ENCODE assay signal across 8 mouse cellular contexts in genomic region chr6:47954425-47954824, GRCm38 (mm10). TPM values are rescaled to one million over a fixed set of nuclear protein-coding genes. Genes with fewer than 3 reads are reported as not detected.
DNase-seq lines count a peak whose midpoint lies in the region; ATAC-seq lines count a peak whose summit lies in the region.
"Had no signal": no experiment of that assay in that cellular context is flagged by ENCODE, and none has a peak within 500 bp of the region (broad histone marks: within the 10 kb centered on the region; RNA-seq: fewer than 3 reads in every experiment).

No protein-coding gene starts in this region.

- no peak for ATAC-seq in lung, embryonic 15.5 days (ENCODE audit: borderline replicate concordance, extremely low read depth, low FRiP score, low TSS enrichment)
- ATAC-seq in forebrain, embryonic 15.5 days (replicated peaks), result no peak
- ATAC-seq in liver, embryonic 13.5 days (ENCODE audit: low read depth), result no peak
- ATAC-seq in stomach, embryonic 16.5 days (ENCODE audit: insufficient read depth, low FRiP score), result no peak

- H3K9ac ChIP-seq in lung, embryonic 15.5 days, result no peak overlapping the region; the same call in 1 of the 2 replicates
- H3K9ac ChIP-seq in forebrain, embryonic 15.5 days (replicated peaks), result no peak overlapping the region
- H3K9ac ChIP-seq in liver, embryonic 13.5 days, result peak overlapping the region; percentile 81; the same call in 1 of the 2 replicates
- H3K9ac ChIP-seq in stomach, embryonic 16.5 days (ENCODE audit: low read length), result no peak overlapping the region; the same call in 1 of the 2 replicates

- peak overlapping the region; percentile 69 for H3K4me2 ChIP-seq in lung, embryonic 15.5 days
- H3K4me2 ChIP-seq in forebrain, embryonic 15.5 days (replicated peaks), result peak overlapping the region; percentile 63
- H3K4me2 ChIP-seq in liver, embryonic 13.5 days, result peak overlapping the region; percentile 80
- H3K4me2 ChIP-seq in stomach, embryonic 16.5 days (ENCODE audit: low read depth, low read length), result peak overlapping the region; percentile 88

- H3K9me3 ChIP-seq in lung, embryonic 15.5 days, result no peaks in the 10 kb centered on the region
- no peaks in the 10 kb centered on the region for H3K9me3 ChIP-seq in forebrain, embryonic 15.5 days
- no peaks in the 10 kb centered on the region for H3K9me3 ChIP-seq in liver, embryonic 13.5 days (replicated peaks)
- no peaks in the 10 kb centered on the region for H3K9me3 ChIP-seq in stomach, embryonic 16.5 days (replicated peaks; ENCODE audit: control insufficient read depth, low read length)

- H3K36me3 ChIP-seq in lung, embryonic 15.5 days, result 0 out of 2 replicates have a peak, but pooled peaks cover 5% of the 10 kb centered on the region
- H3K36me3 ChIP-seq in forebrain, embryonic 15.5 days, result peaks cover 29% of the 10 kb centered on the region
- H3K36me3 ChIP-seq in liver, embryonic 13.5 days, result peaks cover 24% of the 10 kb centered on the region
- no peaks in the 10 kb centered on the region for H3K36me3 ChIP-seq in stomach, embryonic 16.5 days (ENCODE audit: control insufficient read depth, insufficient read depth, low read length)

- no peaks in the 10 kb centered on the region for H3K27me3 ChIP-seq in lung, embryonic 15.5 days
- no peaks in the 10 kb centered on the region for H3K27me3 ChIP-seq in forebrain, embryonic 15.5 days
- H3K27me3 ChIP-seq in liver, embryonic 13.5 days, result no peaks in the 10 kb centered on the region
- H3K27me3 ChIP-seq in stomach, embryonic 16.5 days (ENCODE audit: control insufficient read depth, insufficient read depth, low read length), result no peaks in the 10 kb centered on the region

- WGBS in lung, embryonic 15.5 days, result 82% methylated on average over 3 of the region's 3 CpGs
- 94% methylated on average over 3 of the region's 3 CpGs for WGBS in forebrain, embryonic 15.5 days
- 56% methylated on average over 3 of the region's 3 CpGs for WGBS in liver, embryonic 13.5 days (ENCODE audit: insufficient replicate concordance)
- WGBS in stomach, embryonic 16.5 days, result 87% methylated on average over 3 of the region's 3 CpGs

- H3K27ac ChIP-seq in lung, embryonic 15.5 days, result no peak overlapping the region
- no peak overlapping the region for H3K27ac ChIP-seq in forebrain, embryonic 15.5 days (replicated peaks)
- no peak overlapping the region for H3K27ac ChIP-seq in liver, embryonic 13.5 days
- no peak overlapping the region for H3K27ac ChIP-seq in stomach, embryonic 16.5 days (ENCODE audit: low read length)

- H3K4me3 ChIP-seq in lung, embryonic 15.5 days, result peak overlapping the region; percentile 58
- H3K4me3 ChIP-seq in forebrain, embryonic 15.5 days, result peak overlapping the region; percentile 66; the same call in 1 of the 2 replicates
- peak overlapping the region; percentile 69 for H3K4me3 ChIP-seq in liver, embryonic 13.5 days (replicated peaks)
- no peak overlapping the region for H3K4me3 ChIP-seq in stomach, embryonic 16.5 days (replicated peaks; ENCODE audit: low read length)

- DNase-seq in lung, postnatal 36 days, result no peak
- no peak for DNase-seq in liver, embryonic 13.5 days
- no peak for DNase-seq in retina, postnatal 1 day
- no peak for DNase-seq in right cerebral cortex, postnatal 25 days
- DNase-seq: spleen, adult 18-20 months had no signal

- H3K4me1 ChIP-seq in lung, embryonic 15.5 days, result no peaks in the 10 kb centered on the region
- H3K4me1 ChIP-seq in forebrain, embryonic 15.5 days, result peaks cover 18% of the 10 kb centered on the region
- peaks cover 24% of the 10 kb centered on the region for H3K4me1 ChIP-seq in liver, embryonic 13.5 days (replicated peaks)
- H3K4me1 ChIP-seq in stomach, embryonic 16.5 days (ENCODE audit: control insufficient read depth, insufficient read depth, low read length), result peaks cover 8% of the 10 kb centered on the region; the same call in 1 of the 2 replicates

RNA-seq across cellular contexts. Expression of gene Zfp956, which starts 1.2 kb away (rescaled TPM):
- polyA plus RNA-seq in lung, embryonic 15.5 days (2015; fragmentation: Nextera tagmentation; extraction: Ambion mirVana), result 7.0 and 8.8 TPM in 2 replicates
- polyA plus RNA-seq in forebrain, embryonic 15.5 days (2015; fragmentation: Nextera tagmentation; extraction: Ambion mirVana), result 20.9 and 21.5 TPM in 2 replicates
- 3.1 and 3.5 TPM in 2 replicates for polyA plus RNA-seq in liver, embryonic 13.5 days (2015; fragmentation: Nextera tagmentation; extraction: Ambion mirVana)
- 9.0 and 9.2 TPM in 2 replicates for polyA plus RNA-seq in stomach, embryonic 16.5 days (2015; fragmentation: Nextera tagmentation; extraction: Ambion mirVana)

RNA-seq across cellular contexts. Expression of gene Zfp212, which starts 34.1 kb away (rescaled TPM):
- polyA plus RNA-seq in lung, embryonic 15.5 days (2015; fragmentation: Nextera tagmentation; extraction: Ambion mirVana), result 18.0 and 18.6 TPM in 2 replicates
- polyA plus RNA-seq in forebrain, embryonic 15.5 days (2015; fragmentation: Nextera tagmentation; extraction: Ambion mirVana), result 22.1 and 24.6 TPM in 2 replicates
- polyA plus RNA-seq in liver, embryonic 13.5 days (2015; fragmentation: Nextera tagmentation; extraction: Ambion mirVana), result 6.8 and 7.0 TPM in 2 replicates
- 13.7 and 14.0 TPM in 2 replicates for polyA plus RNA-seq in stomach, embryonic 16.5 days (2015; fragmentation: Nextera tagmentation; extraction: Ambion mirVana)
